Mouse (Mus musculus): ENCODE data around the gene Ap5m1. TPM values are rescaled to one million over a fixed set of nuclear protein-coding genes. Genes with fewer than 3 reads are reported as not detected.

Ap5m1 gene
- polyA plus RNA-seq, 1 experiment from 2014 or later: 17.2 TPM

- POLR2A ChIA-PET: no interaction called here
These were observed 55.8 kb downstream of the Ap5m1 start for GRCm38 (mm10) chr14:49121723-49122122.

GRCm38 (mm10) chr14:49127162-49127779 is 61.4 kb downstream of the Ap5m1 start:
- in situ Hi-C loops (cut with MboI; ENCODE audit: low pct_unique_long_range_greater_than_20kb): no loop called here
- no peak for TF ChIP-seq CTCF (IDR thresholded peaks at IDR 0.05)
- ChIA-PET POLR2A (no interaction called here), CTCF (interaction anchor here (1.8 kb wide), 1 partner anchor 8 kb away, joined by 7 read pairs; no protein-coding TSS in a partner anchor)
- no peak for ATAC-seq
- peaks cover 22% of the 10 kb centered on the region for H3K27me3 ChIP-seq
- no peak for DNase-seq (ENCODE audit: low read depth, low spot score)

More at GRCm38 (mm10) chr14:49121723-49122122, 55.8 kb downstream of the Ap5m1 start:
- TF ChIP-seq CTCF (IDR thresholded peaks at IDR 0.05): no peak
- ATAC-seq (no peak), DNase-seq (ENCODE audit: low read depth, low spot score) (no peak)
- in situ Hi-C loops (cut with MboI; ENCODE audit: low pct_unique_long_range_greater_than_20kb): loop anchor here (25.0 kb wide), 2 partner anchors 609 to 1359 kb away; no protein-coding TSS in a partner anchor
- peaks cover 37% of the 10 kb centered on the region for H3K27me3 ChIP-seq
- CTCF ChIA-PET: interaction anchor here (1.1 kb wide), 1 partner anchor 32 kb away, joined by 3 read pairs; no protein-coding TSS in a partner anchor

- TF ChIP-seq CTCF (IDR thresholded peaks at IDR 0.05): no peak
- in situ Hi-C loops (cut with MboI; ENCODE audit: low pct_unique_long_range_greater_than_20kb): no loop called here
- ATAC-seq (no peak), DNase-seq (ENCODE audit: low read depth, low spot score) (no peak)
- CTCF ChIA-PET: interaction anchor here (1.8 kb wide), 1 partner anchor 10 kb away, joined by 7 read pairs; no protein-coding TSS in a partner anchor
- peaks cover 16% of the 10 kb centered on the region for H3K27me3 ChIP-seq
- POLR2A ChIA-PET: no interaction called here
These were observed 62.8 kb downstream of the Ap5m1 start for GRCm38 (mm10) chr14:49128544-49129263.

- peaks cover 10% of the 10 kb centered on the region for H3K27me3 ChIP-seq
- ChIA-PET POLR2A (no interaction called here), CTCF (no interaction called here)
- in situ Hi-C loops (cut with MboI; ENCODE audit: low pct_unique_long_range_greater_than_20kb): no loop called here
- DNase-seq (ENCODE audit: low read depth, low spot score): no peak
- TF ChIP-seq CTCF (IDR thresholded peaks at IDR 0.05): no peak
- ATAC-seq: no peak
These were observed 66.5 kb downstream of the Ap5m1 start for GRCm38 (mm10) chr14:49132391-49132790.

- TF ChIP-seq CTCF (IDR thresholded peaks at IDR 0.05): no peak
- ChIA-PET POLR2A (no interaction called here), CTCF (no interaction called here)
- in situ Hi-C loops (cut with MboI; ENCODE audit: low pct_unique_long_range_greater_than_20kb): no loop called here
- no peak for ATAC-seq
- DNase-seq (ENCODE audit: low read depth, low spot score): no peak
- peaks cover 2% of the 10 kb centered on the region for H3K27me3 ChIP-seq
These were observed 72.3 kb downstream of the Ap5m1 start for GRCm38 (mm10) chr14:49138171-49138570.

GRCm38 (mm10) chr14:49140756-49141155 is 74.9 kb downstream of the Ap5m1 start:
- ChIA-PET CTCF (no interaction called here), POLR2A (no interaction called here)
- ATAC-seq (no peak), DNase-seq (ENCODE audit: low read depth, low spot score) (no peak)
- in situ Hi-C loops (cut with MboI; ENCODE audit: low pct_unique_long_range_greater_than_20kb): no loop called here
- H3K27me3 ChIP-seq: peaks cover 7% of the 10 kb centered on the region
- no peak for TF ChIP-seq CTCF (IDR thresholded peaks at IDR 0.05)

Other genes with a start within 250 kb of the Ap5m1 start
- 38.4 TPM for gene Exoc5, start 556 bp downstream of the Ap5m1 start, polyA plus RNA-seq (2021)
- gene Naa30, start 106.1 kb downstream of the Ap5m1 start, polyA plus RNA-seq (2021): 20.8 TPM
- gene ccdc198, start 179.4 kb downstream of the Ap5m1 start, polyA plus RNA-seq (2021): 92.5 TPM